In genomic region chr11:97188643-97188955, GRCm38 (mm10) we compare ENCODE assay signal across 8 mouse cellular contexts. TPM values are rescaled to one million over a fixed set of nuclear protein-coding genes. Genes with fewer than 3 reads are reported as not detected.
DNase-seq lines count a peak whose midpoint lies in the region; ATAC-seq and TF ChIP-seq lines count a peak whose summit lies in the region.

No protein-coding gene starts in this region.

- WGBS in heart, embryonic 10.5 days, result 1% methylated on average over 15 of the region's 15 CpGs
- WGBS in forebrain, embryonic 14.5 days, result under 1% methylated on average over 15 of the region's 15 CpGs
- 2% methylated on average over 15 of the region's 15 CpGs for WGBS in liver, embryonic 14.5 days (ENCODE audit: insufficient replicate concordance)

- peak overlapping the region; percentile 99 for H3K27ac ChIP-seq in heart, embryonic 10.5 days
- peak overlapping the region; percentile 97 for H3K27ac ChIP-seq in forebrain, embryonic 14.5 days (ENCODE audit: low read depth, low read length)
- peak overlapping the region; percentile 74 for H3K27ac ChIP-seq in liver, embryonic 14.5 days

- H3K9ac ChIP-seq in forebrain, embryonic 14.5 days (ENCODE audit: low read length), result peak overlapping the region; percentile 75
- peak overlapping the region; percentile 62 for H3K9ac ChIP-seq in liver, embryonic 14.5 days (replicated peaks)

- H3ac ChIP-seq in C2C12 (ENCODE audit: control insufficient read depth, insufficient read length, low read depth), result peak overlapping the region; percentile 56

- H3K79me3 ChIP-seq in C2C12 (ENCODE audit: low read depth), result peaks cover 44% of the 10 kb centered on the region

- H3K9me3 ChIP-seq in heart, embryonic 10.5 days, result no peaks in the 10 kb centered on the region
- no peaks in the 10 kb centered on the region for H3K9me3 ChIP-seq in forebrain, embryonic 14.5 days (replicated peaks; ENCODE audit: control insufficient read depth, low read length)
- no peaks in the 10 kb centered on the region for H3K9me3 ChIP-seq in liver, embryonic 14.5 days (ENCODE audit: control insufficient read depth, low read length)

- H3K36me3 ChIP-seq in heart, embryonic 10.5 days, result peaks cover 31% of the 10 kb centered on the region
- peaks cover 37% of the 10 kb centered on the region for H3K36me3 ChIP-seq in C2C12 (ENCODE audit: control insufficient read depth, insufficient read depth)
- peaks cover 28% of the 10 kb centered on the region for H3K36me3 ChIP-seq in forebrain, embryonic 14.5 days (ENCODE audit: control insufficient read depth, insufficient read depth, low read length)
- H3K36me3 ChIP-seq in liver, embryonic 14.5 days (replicated peaks; ENCODE audit: control insufficient read depth, insufficient read depth, low read depth), result peaks cover 28% of the 10 kb centered on the region

- H3K79me2 ChIP-seq in C2C12 (ENCODE audit: control insufficient read depth, insufficient read depth), result peaks cover 73% of the 10 kb centered on the region

- peak overlapping the region; percentile 82 for H3K4me2 ChIP-seq in forebrain, embryonic 14.5 days (ENCODE audit: low read length)
- H3K4me2 ChIP-seq in liver, embryonic 14.5 days (ENCODE audit: low read depth), result peak overlapping the region; percentile 86

- TF ChIP-seq EP300 in liver, embryonic 14.5 days (IDR thresholded peaks at IDR 0.05; ENCODE audit: low read depth), result 0 out of 2 replicates have a peak, but pooled peaks have one; percentile 12

- no peak for TF ChIP-seq CTCF in C2C12 (IDR thresholded peaks at IDR 0.05; ENCODE audit: control insufficient read depth, insufficient read depth, insufficient read length)
- no peak for TF ChIP-seq CTCF in liver, embryonic 14.5 days (IDR thresholded peaks at IDR 0.05; ENCODE audit: low read depth)

- no peaks in the 10 kb centered on the region for H3K27me3 ChIP-seq in heart, embryonic 10.5 days (ENCODE audit: insufficient read depth, poor library complexity, severe bottlenecking)
- no peaks in the 10 kb centered on the region for H3K27me3 ChIP-seq in C2C12 (ENCODE audit: control insufficient read depth, insufficient read depth, insufficient read length)
- no peaks in the 10 kb centered on the region for H3K27me3 ChIP-seq in forebrain, embryonic 14.5 days (replicated peaks; ENCODE audit: control insufficient read depth, insufficient read depth, low read length)
- no peaks in the 10 kb centered on the region for H3K27me3 ChIP-seq in liver, embryonic 14.5 days (ENCODE audit: control insufficient read depth, insufficient read depth, low read length)

- peaks cover 33% of the 10 kb centered on the region for H3K4me1 ChIP-seq in heart, embryonic 10.5 days
- peaks cover 19% of the 10 kb centered on the region; the same call in 1 of the 2 replicates for H3K4me1 ChIP-seq in forebrain, embryonic 14.5 days (ENCODE audit: control insufficient read depth, insufficient read depth, low read length)
- peaks cover 20 to 22% of the 10 kb centered on the region in 2 experiments for H3K4me1 ChIP-seq in liver, embryonic 14.5 days (replicated peaks; ENCODE audit: control insufficient read depth in 2 of 2, insufficient read depth in 2 of 2, low read length in 1 of 2)

- ATAC-seq in forebrain, embryonic 14.5 days, result no peak
- ATAC-seq in liver, embryonic 14.5 days (ENCODE audit: insufficient read depth), result no peak
- no peak for ATAC-seq in megakaryocyte progenitor cell, adult 5-6 weeks (replicated peaks; ENCODE audit: poor library complexity)

- no peak for DNase-seq in heart, embryonic 10.5 days (ENCODE audit: low spot score)
- DNase-seq in heart, postnatal 4 days, result no peak
- DNase-seq in forebrain, embryonic 14.5 days (ENCODE audit: low spot score), result no peak
- no peak for DNase-seq in liver, embryonic 14.5 days (ENCODE audit: low read depth in 3 of 3, low spot score in 3 of 3)
- DNase-seq in right cerebral cortex, postnatal 25 days, result no peak
- no peak for DNase-seq in layer of hippocampus, postnatal 14 days (ENCODE audit: low spot score in 2 of 2)

- H3K4me3 ChIP-seq in heart, embryonic 10.5 days, result peak overlapping the region; percentile 97
- peak overlapping the region; percentile 85 for H3K4me3 ChIP-seq in C2C12 (ENCODE audit: insufficient read depth, poor library complexity, severe bottlenecking)
- H3K4me3 ChIP-seq in forebrain, embryonic 14.5 days (ENCODE audit: low read depth, low read length), result peak overlapping the region; percentile 90
- H3K4me3 ChIP-seq in liver, embryonic 14.5 days (ENCODE audit: insufficient read depth in 1 of 2, low read depth in 2 of 2, low read length in 2 of 2), result peak overlapping the region; percentile 65 to 71

TF ChIP-seq in C2C12, 6 proteins besides CTCF, POLR2A, EP300 and RAD21:
- TF ChIP-seq USF1 (IDR thresholded peaks at IDR 0.05; ENCODE audit: low read depth) (peak; percentile 81), CEBPB (IDR thresholded peaks at IDR 0.05; ENCODE audit: low read depth) (no peak), MYOD1 (IDR thresholded peaks at IDR 0.05; ENCODE audit: control insufficient read depth, insufficient read length, low read depth) (no peak), FOSL1 (IDR thresholded peaks at IDR 0.05; ENCODE audit: insufficient read depth, low read length, poor library complexity, severe bottlenecking) (no peak)
TF ChIP-seq in C2C12: peak in this region for 1.

RNA-seq across cellular contexts. Expression of gene Kpnb1, which starts 0.9 kb away (rescaled TPM):
- polyA plus RNA-seq in heart, embryonic 10.5 days (2016; fragmentation: Nextera tagmentation; extraction: Ambion mirVana), result 50.6 and 72.2 TPM in 2 replicates
- 100 to 1,000 TPM; 160 to 162 TPM for total RNA-seq in heart, postnatal 4 days (2021)
- 180 TPM for polyA plus RNA-seq in C2C12 (2012; fragmentation: generic; extraction: Trizol)
- 41.7 and 41.9 TPM in 2 replicates for polyA plus RNA-seq in forebrain, embryonic 14.5 days (2014; fragmentation: Nextera tagmentation; extraction: Ambion mirVana)
- polyA plus RNA-seq in liver, embryonic 14.5 days (2012; rRNA removed), result 38.0 and 58.0 TPM in 2 replicates
- polyA plus RNA-seq in liver, embryonic 14.5 days (2014; fragmentation: Nextera tagmentation; extraction: Ambion mirVana), result 23.2 and 26.1 TPM in 2 replicates
- 100 to 1,000 TPM; 129 to 132 TPM for total RNA-seq in layer of hippocampus, postnatal 14 days (2021)
- 156 and 175 TPM in 2 replicates for total RNA-seq in megakaryocyte progenitor cell, adult 5-6 weeks (2015)
- total RNA-seq in megakaryocyte progenitor cell, adult 5-6 weeks (2017), result 312 and 387 TPM in 2 replicates

RNA-seq across cellular contexts. Expression of gene Tbkbp1, which starts 37.3 kb away (rescaled TPM):
- polyA plus RNA-seq in heart, embryonic 10.5 days (2016; fragmentation: Nextera tagmentation; extraction: Ambion mirVana), result 7.6 and 8.4 TPM in 2 replicates
- total RNA-seq in heart, postnatal 4 days (2021), result 10 to 100 TPM; 17.0 to 17.7 TPM
- polyA plus RNA-seq in C2C12 (2012; fragmentation: generic; extraction: Trizol), result 0.46 TPM
- 4.8 and 5.4 TPM in 2 replicates for polyA plus RNA-seq in forebrain, embryonic 14.5 days (2014; fragmentation: Nextera tagmentation; extraction: Ambion mirVana)
- 2.4 and 2.6 TPM in 2 replicates for polyA plus RNA-seq in liver, embryonic 14.5 days (2012; rRNA removed)
- 0.90 and 1.6 TPM in 2 replicates for polyA plus RNA-seq in liver, embryonic 14.5 days (2014; fragmentation: Nextera tagmentation; extraction: Ambion mirVana)
- 10 to 100 TPM; 60.9 to 68.4 TPM for total RNA-seq in layer of hippocampus, postnatal 14 days (2021)
- total RNA-seq in megakaryocyte progenitor cell, adult 5-6 weeks (2015), result 3.6 and 4.1 TPM in 2 replicates
- 2.5 and 5.8 TPM in 2 replicates for total RNA-seq in megakaryocyte progenitor cell, adult 5-6 weeks (2017)
